Mouse (Mus musculus): Measurements from ENCODE around the gene Psen1. TPM values are rescaled to one million over a fixed set of nuclear protein-coding genes. Genes with fewer than 3 reads are reported as not detected.

The Psen1 gene
- polyA plus RNA-seq (2016; fragmentation: Nextera tagmentation; extraction: Ambion mirVana) = 58.2 and 60.5 TPM in 2 replicates

DNA sequence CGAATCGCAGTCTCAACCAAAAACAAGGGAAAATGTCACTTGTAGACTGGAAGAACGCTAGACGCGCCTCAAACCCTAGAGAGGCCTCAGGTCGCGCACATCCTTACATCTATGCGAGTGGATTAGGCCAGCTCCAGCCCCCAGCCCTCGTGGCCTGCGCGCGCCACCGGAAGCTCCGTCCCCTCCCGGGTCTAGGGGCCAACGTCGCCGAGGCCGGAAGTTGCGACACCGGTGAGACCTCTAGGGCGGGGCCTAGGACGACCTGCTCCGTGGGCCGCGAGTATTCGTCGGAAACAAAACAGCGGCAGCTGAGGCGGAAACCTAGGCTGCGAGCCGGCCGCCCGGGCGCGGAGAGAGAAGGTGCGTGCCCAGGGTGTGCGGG is at the start of gene Psen1:
Gene Psen1 (plus strand): TSS at position 219 of the 382 bp plus-strand sequence.
- peaks cover 27% of the 10 kb centered on the region for H3K4me1 ChIP-seq
- no peaks in the 10 kb centered on the region for H3K9me3 ChIP-seq
- under 1% methylated on average over 38 of the region's 38 CpGs for WGBS
- peak within 1 kb of the TSS; percentile 96 for H3K27ac ChIP-seq
- no peaks in the 10 kb centered on the region for H3K27me3 ChIP-seq (ENCODE audit: poor library complexity, severe bottlenecking)
- H3K36me3 ChIP-seq (replicated peaks) = peaks cover 35% of the 10 kb centered on the region
- H3K4me3 ChIP-seq = peak within 1 kb of the TSS; percentile 98
- peak; percentile 96 for DNase-seq (ENCODE audit: extremely low spot score, low spot score)

DNA sequence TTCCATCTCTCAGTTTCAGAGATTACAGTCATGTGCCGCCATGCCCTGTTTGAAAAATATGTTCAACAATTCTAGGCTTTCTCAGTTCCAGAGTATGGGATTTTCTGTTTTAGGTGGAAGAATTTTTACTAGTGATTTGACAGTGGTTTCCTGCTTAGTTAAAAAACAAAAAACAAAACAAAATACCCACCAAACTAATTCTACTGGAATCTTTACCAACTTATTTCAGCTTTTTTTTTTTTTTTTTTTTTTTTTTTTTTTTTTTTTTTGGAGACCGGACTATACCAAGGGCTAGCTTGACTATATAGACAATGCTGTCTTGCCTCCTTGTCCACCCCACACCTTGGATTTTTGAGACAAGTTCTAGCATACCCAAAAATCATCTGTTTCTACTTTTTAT is 46.7 kb upstream of the Psen1 start:
- peaks cover 95% of the 10 kb centered on the region for H3K36me3 ChIP-seq (replicated peaks)
- H3K27me3 ChIP-seq (ENCODE audit: poor library complexity, severe bottlenecking) = no peaks in the 10 kb centered on the region
- 97% methylated on average over 2 of the region's 2 CpGs for WGBS
- no peak overlapping the region for H3K4me3 ChIP-seq
- no peak for DNase-seq (ENCODE audit: extremely low spot score, low spot score)
- H3K9me3 ChIP-seq = no peaks in the 10 kb centered on the region
- no peaks in the 10 kb centered on the region for H3K4me1 ChIP-seq
- no peak overlapping the region for H3K27ac ChIP-seq

DNA sequence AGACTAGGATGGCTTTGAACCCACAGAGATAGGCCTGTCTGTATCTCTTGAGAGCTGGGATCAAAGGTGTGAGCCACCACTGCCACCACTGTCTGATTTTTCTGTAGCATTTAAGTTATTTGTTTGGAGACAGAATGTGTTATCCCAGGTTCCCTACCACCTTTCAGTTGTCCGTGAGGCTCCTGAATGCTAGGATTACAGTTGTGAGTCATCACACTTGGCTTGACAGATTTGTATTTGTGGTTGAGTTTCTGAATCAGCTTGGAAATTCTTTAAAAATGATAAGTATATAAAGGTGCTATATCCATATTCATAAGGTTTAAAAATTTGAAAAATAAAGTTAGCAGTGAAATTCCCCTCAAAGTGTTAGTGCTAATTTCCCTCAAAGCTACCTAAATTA is 44.8 kb upstream of the Psen1 start:
- no peak overlapping the region for H3K27ac ChIP-seq
- no peak for DNase-seq (ENCODE audit: extremely low spot score, low spot score)
- H3K36me3 ChIP-seq (replicated peaks) = peaks cover 95% of the 10 kb centered on the region
- WGBS = 96% methylated on average over 1 of the region's 1 CpGs
- H3K4me1 ChIP-seq = no peaks in the 10 kb centered on the region
- H3K4me3 ChIP-seq = no peak overlapping the region
- H3K27me3 ChIP-seq (ENCODE audit: poor library complexity, severe bottlenecking) = no peaks in the 10 kb centered on the region
- H3K9me3 ChIP-seq = no peaks in the 10 kb centered on the region

- Histone ChIP-seq H3K27ac (no peak overlapping the region), H3K4me1 (no peaks in the 10 kb centered on the region), H3K27me3 (ENCODE audit: poor library complexity, severe bottlenecking) (no peaks in the 10 kb centered on the region), H3K36me3 (replicated peaks) (peaks cover 98% of the 10 kb centered on the region), H3K9me3 (no peaks in the 10 kb centered on the region), H3K4me3 (no peak overlapping the region)
- WGBS = 94% methylated on average over 3 of the region's 3 CpGs
- no peak for DNase-seq (ENCODE audit: extremely low spot score, low spot score)
Observed at GRCm38 (mm10) chr12:83650346-83650745, 37.6 kb upstream of the Psen1 start.

DNA sequence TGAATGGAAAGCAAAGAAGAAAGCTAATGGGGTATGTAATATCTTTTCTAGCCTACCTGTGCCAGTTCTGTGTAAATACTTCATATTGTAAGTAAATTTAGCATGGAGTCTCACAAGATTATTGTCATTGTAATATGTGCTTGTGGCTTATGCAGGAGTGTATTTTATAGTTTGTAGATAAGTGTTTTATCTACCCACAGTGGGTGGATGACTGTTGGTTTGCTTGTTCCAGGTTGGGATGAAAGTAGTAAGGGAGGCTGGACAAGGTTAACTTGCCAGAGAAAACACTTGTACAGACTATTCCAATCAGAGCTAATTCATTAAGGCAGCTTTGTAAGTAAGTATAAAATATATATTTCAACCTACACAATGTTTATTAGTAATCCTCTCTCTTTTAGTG is 36.5 kb upstream of the Psen1 start:
- H3K36me3 ChIP-seq (replicated peaks) = peaks cover 99% of the 10 kb centered on the region
- no peak overlapping the region for H3K4me3 ChIP-seq
- no peaks in the 10 kb centered on the region for H3K27me3 ChIP-seq (ENCODE audit: poor library complexity, severe bottlenecking)
- no peaks in the 10 kb centered on the region for H3K9me3 ChIP-seq
- H3K27ac ChIP-seq = no peak overlapping the region
- no peak for DNase-seq (ENCODE audit: extremely low spot score, low spot score)
- H3K4me1 ChIP-seq = no peaks in the 10 kb centered on the region

- H3K9me3 ChIP-seq = no peaks in the 10 kb centered on the region
- H3K36me3 ChIP-seq (replicated peaks) = peaks cover 45% of the 10 kb centered on the region
- peaks cover 22% of the 10 kb centered on the region for H3K4me1 ChIP-seq
- no peak for DNase-seq (ENCODE audit: extremely low spot score, low spot score)
- no peak overlapping the region for H3K27ac ChIP-seq
- no peak overlapping the region for H3K4me3 ChIP-seq
- WGBS = 94% methylated on average over 1 of the region's 1 CpGs
- no peaks in the 10 kb centered on the region for H3K27me3 ChIP-seq (ENCODE audit: poor library complexity, severe bottlenecking)
Observed at GRCm38 (mm10) chr12:83685466-83685865, 2.5 kb upstream of the Psen1 start.

DNA sequence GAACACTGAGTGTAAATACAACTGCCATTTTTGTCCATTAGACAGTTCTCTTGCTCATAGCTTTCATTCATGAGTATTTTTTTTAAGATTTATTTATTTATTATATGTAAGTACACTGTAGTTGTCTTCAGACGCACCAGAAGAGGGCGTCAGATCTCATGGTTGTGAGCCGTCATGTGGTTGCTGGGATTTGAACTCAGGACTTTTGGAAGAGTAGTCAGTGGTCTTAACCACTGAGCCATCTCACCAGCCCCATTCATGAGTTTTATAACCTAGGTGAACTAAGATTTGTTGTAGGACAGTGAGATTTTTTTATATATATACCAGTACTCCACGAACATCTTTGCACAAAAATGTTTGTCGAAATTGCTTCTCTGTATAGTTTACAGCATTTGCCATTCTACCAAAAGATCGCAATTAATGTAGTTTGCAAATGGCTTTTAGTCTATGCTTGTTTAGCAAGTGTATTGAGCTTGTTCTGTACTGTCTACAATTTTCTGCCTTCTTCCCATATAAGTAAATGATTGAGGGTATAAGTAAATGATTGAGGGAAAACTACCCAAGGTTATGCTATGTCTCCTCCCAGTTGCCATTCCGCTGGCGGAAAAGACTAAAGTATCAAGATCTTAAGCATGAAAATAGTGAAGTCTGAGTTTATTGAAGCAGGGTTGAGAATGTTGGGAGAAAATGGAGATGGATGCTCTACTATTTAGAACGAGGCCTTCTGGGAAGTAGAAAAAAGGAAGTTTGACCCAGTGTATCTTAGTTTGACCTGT is 1.2 kb upstream of the Psen1 start:
- Histone ChIP-seq H3K4me1 (peaks cover 27% of the 10 kb centered on the region), H3K36me3 (replicated peaks) (peaks cover 35% of the 10 kb centered on the region), H3K27ac (no peak overlapping the region), H3K9me3 (no peaks in the 10 kb centered on the region), H3K27me3 (ENCODE audit: poor library complexity, severe bottlenecking) (no peaks in the 10 kb centered on the region), H3K4me3 (no peak overlapping the region)
- WGBS = 93% methylated on average over 9 of the region's 9 CpGs
- no peak for DNase-seq (ENCODE audit: extremely low spot score, low spot score)

DNA sequence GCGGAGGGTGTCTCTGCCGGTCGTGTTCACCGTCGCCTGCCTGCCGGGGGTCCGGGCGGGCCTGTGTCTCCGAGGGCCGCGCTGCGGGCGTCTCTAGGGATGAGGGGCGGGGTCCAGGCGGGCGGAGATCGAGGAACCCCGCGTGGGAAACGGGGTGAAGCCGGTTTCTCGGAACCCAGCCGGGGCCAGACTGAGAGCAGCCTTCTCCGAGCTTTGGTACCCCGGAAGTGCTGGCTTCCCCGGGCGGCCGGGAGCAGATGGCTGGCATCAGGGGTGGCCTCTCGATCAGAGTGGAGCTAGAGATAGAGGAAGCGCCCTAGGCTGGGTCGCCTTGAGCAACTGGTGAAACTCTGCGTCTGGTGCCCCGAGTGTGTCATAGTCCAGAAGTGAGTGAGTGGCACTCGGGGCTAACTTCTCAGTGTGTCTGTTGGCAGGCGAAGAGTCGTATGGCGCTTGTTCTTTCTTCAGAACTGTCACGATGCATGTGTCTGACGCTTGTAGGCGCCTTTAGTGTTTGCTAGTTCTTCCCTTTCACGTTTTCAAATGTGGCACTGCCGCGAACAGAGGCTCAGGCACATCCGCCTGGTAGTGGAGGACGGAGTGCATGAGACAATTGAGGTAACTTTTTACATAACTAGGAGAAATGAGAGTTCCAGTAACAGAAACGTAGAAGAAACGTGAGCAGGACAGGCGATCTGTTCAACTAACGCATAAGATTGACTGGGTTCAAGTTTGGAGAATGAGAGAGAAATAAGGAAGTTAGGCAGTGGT is 549 bp downstream of the Psen1 start:
- DNase-seq (ENCODE audit: extremely low spot score, low spot score) = no peak
- H3K4me3 ChIP-seq = peak overlapping the region; percentile 98
- H3K9me3 ChIP-seq = no peaks in the 10 kb centered on the region
- no peaks in the 10 kb centered on the region for H3K27me3 ChIP-seq (ENCODE audit: poor library complexity, severe bottlenecking)
- H3K4me1 ChIP-seq = peaks cover 27% of the 10 kb centered on the region
- H3K36me3 ChIP-seq (replicated peaks) = peaks cover 34% of the 10 kb centered on the region
- WGBS = 2% methylated on average over 49 of the region's 49 CpGs
- H3K27ac ChIP-seq = peak overlapping the region; percentile 96

GRCm38 (mm10) chr12:83689087-83689432 is 1.1 kb downstream of the Psen1 start:
- Histone ChIP-seq H3K4me1 (peaks cover 27% of the 10 kb centered on the region), H3K27me3 (ENCODE audit: poor library complexity, severe bottlenecking) (no peaks in the 10 kb centered on the region), H3K36me3 (replicated peaks) (peaks cover 29% of the 10 kb centered on the region), H3K9me3 (no peaks in the 10 kb centered on the region), H3K27ac (peak overlapping the region; percentile 96), H3K4me3 (peak overlapping the region; percentile 98)
- DNase-seq (ENCODE audit: extremely low spot score, low spot score) = no peak
- 46% methylated on average over 6 of the region's 6 CpGs for WGBS

DNA sequence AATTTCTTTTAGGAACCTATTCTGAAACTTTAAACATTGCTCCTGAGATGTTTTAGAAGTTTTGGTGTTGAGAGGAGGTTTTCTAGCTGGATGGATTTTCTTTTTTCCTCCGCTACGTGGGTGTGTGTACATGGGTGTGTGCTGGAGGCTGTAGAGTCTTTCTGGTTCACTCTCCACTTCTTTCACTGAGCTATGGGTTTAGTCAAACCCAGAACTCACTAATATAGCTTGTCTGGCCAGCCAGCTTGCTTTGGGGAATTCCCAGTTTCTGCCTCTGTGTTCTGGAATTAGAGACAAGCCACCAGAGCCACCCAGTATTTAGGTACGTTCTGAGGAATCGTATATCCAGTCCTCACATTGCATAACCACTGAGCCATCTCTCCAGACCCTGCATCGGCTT is 6.1 kb downstream of the Psen1 start:
- H3K9me3 ChIP-seq = no peaks in the 10 kb centered on the region
- peaks cover 19% of the 10 kb centered on the region for H3K36me3 ChIP-seq (replicated peaks)
- H3K27me3 ChIP-seq (ENCODE audit: poor library complexity, severe bottlenecking) = no peaks in the 10 kb centered on the region
- WGBS = 94% methylated on average over 5 of the region's 5 CpGs
- no peak overlapping the region for H3K27ac ChIP-seq
- no peak for DNase-seq (ENCODE audit: extremely low spot score, low spot score)
- H3K4me3 ChIP-seq = no peak overlapping the region
- H3K4me1 ChIP-seq = peaks cover 17% of the 10 kb centered on the region

GRCm38 (mm10) chr12:83694669-83695068 is 6.7 kb downstream of the Psen1 start:
- no peak for DNase-seq (ENCODE audit: extremely low spot score, low spot score)
- Histone ChIP-seq H3K9me3 (no peaks in the 10 kb centered on the region), H3K4me1 (peaks cover 10% of the 10 kb centered on the region), H3K27ac (no peak overlapping the region), H3K27me3 (ENCODE audit: poor library complexity, severe bottlenecking) (no peaks in the 10 kb centered on the region), H3K4me3 (no peak overlapping the region), H3K36me3 (replicated peaks) (peaks cover 25% of the 10 kb centered on the region)
- WGBS = 94% methylated on average over 3 of the region's 3 CpGs

- DNase-seq (ENCODE audit: extremely low spot score, low spot score) = no peak
- H3K4me3 ChIP-seq = no peak overlapping the region
Observed at GRCm38 (mm10) chr12:83698637-83699036, 10.7 kb downstream of the Psen1 start.

DNA sequence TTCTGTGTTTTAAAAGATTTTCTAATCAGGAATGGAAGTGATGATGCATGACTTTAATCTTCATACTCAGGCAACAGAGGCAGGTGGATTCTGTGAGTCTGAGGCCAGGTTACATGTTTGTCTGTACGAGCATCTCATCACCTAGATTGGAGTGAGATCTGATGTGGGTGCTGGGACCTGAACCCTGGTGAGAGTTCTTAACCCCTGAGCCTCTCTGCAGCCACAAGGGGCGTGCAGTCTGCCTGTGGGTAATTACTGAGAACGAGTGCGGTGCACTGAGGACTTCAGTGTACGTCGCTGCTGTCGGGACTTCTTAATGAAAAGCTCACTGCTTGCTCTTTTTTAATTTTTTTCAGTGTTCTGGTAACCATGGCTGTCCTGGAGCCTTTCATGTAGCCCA is 13.7 kb downstream of the Psen1 start:
- 95% methylated on average over 7 of the region's 7 CpGs for WGBS
- no peak overlapping the region for H3K4me3 ChIP-seq
- H3K27ac ChIP-seq = no peak overlapping the region
- no peaks in the 10 kb centered on the region for H3K27me3 ChIP-seq (ENCODE audit: poor library complexity, severe bottlenecking)
- peaks cover 47% of the 10 kb centered on the region for H3K36me3 ChIP-seq (replicated peaks)
- peaks cover 15% of the 10 kb centered on the region for H3K4me1 ChIP-seq
- H3K9me3 ChIP-seq = no peaks in the 10 kb centered on the region
- DNase-seq (ENCODE audit: extremely low spot score, low spot score) = no peak

More at GRCm38 (mm10) chr12:83698637-83699036, 10.7 kb downstream of the Psen1 start:
- peaks cover 15% of the 10 kb centered on the region for H3K4me1 ChIP-seq
- H3K27ac ChIP-seq = no peak overlapping the region
- WGBS = 93% methylated on average over 4 of the region's 4 CpGs
- peaks cover 28% of the 10 kb centered on the region for H3K36me3 ChIP-seq (replicated peaks)
- no peaks in the 10 kb centered on the region for H3K27me3 ChIP-seq (ENCODE audit: poor library complexity, severe bottlenecking)
- no peaks in the 10 kb centered on the region for H3K9me3 ChIP-seq

All from forebrain, embryonic 10.5 days (tissue).